Mouse (Mus musculus) megakaryocyte, embryonic 14.5 days (primary cell): ENCODE data around the gene Rhob. TPM values are rescaled to one million over a fixed set of nuclear protein-coding genes. Genes with fewer than 3 reads are reported as not detected.

Experiments used
- H3K27me3 ChIP-seq: replicated peaks from 2 replicates; pipeline ENCODE3; 2012; ENCODE audit warnings: inconsistent platforms
- H3K36me3 ChIP-seq: replicated peaks from 2 replicates; pipeline ENCODE3; 2012; ENCODE audit warnings: low read length, inconsistent platforms, mixed read lengths
- H3K4me1 ChIP-seq: 2 replicates; pipeline ENCODE4 v1.6.1; 2012; ENCODE audit warnings: inconsistent platforms
- H3K4me3 ChIP-seq: replicated peaks from 2 replicates; pipeline ENCODE3; 2012; ENCODE audit warnings: moderate library complexity, mild to moderate bottlenecking, inconsistent platforms
- H3K9me3 ChIP-seq: 2 replicates; pipeline ENCODE4 v1.6.1; 2012; ENCODE audit warnings: inconsistent platforms
- FLI1 ChIP-seq: IDR thresholded peaks from 2 replicates; pipeline ENCODE4 v1.6.1; 2012; ENCODE audit warnings: low read length, inconsistent platforms, mixed read lengths
- GATA1 ChIP-seq: IDR thresholded peaks from 3 replicates; pipeline ENCODE4 v1.6.1; 2012; ENCODE audit warnings: mixed read lengths, low read length, inconsistent platforms, borderline replicate concordance
- polyA plus RNA-seq: library from polyadenylated mRNA; stranded (reverse); fragments of >175 nt; gene quantifications from 2 replicates; pipeline ENCODE4 v1.2.3, GENCODE M21; 2012; ENCODE audit warnings: low replicate concordance; ENCODE audit not compliant: insufficient read depth

Rhob gene
- polyA plus RNA-seq = 146 and 207 TPM in 2 replicates

DNA sequence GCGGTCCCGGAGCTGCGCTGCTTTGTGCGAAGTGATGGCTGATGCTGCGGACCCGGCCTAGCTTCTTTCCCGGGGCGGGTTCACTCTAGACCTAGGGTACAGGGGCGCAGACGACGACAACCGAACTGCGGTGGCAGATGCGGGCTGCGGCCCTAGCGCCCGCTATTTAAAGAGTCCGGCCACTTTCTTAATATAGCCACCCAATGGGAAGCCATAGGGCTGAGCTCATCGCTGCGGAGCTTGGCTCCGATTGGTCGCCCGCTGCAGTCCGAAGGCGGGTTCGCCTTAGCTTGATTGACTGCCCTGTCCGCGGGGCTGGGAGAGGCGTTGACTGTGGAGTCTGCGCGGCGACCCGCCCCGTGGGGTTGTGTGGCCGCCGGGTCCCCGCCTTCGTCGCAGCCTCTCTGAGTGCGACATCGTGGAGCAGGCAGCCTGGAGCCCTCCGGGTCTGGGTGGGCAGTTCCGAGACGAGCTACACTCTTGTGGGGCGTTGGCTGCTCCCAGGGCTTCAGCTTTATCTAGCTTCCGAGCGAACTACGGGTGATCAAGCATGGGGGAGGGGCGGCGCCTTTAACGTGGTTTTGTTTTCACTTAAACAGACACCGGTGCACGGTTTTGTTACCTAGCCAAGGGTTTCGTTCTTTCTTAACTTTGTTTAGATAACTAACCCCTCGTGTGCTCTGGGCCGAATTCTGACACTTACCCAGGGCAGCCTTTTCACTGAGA, at the start of gene Rhob:
Gene Rhob, minus strand, starts transcription at position 139 of the 726 bp plus-strand sequence.
- Histone ChIP-seq H3K9me3 (no peaks in the 10 kb centered on the region), H3K36me3 (peaks cover 15% of the 10 kb centered on the region), H3K4me3 (peak within 1 kb of the TSS; percentile 100), H3K4me1 (peaks cover 59% of the 10 kb centered on the region), H3K27me3 (no peaks in the 10 kb centered on the region)
- TF ChIP-seq FLI1 = no peak
- no peak for TF ChIP-seq GATA1

GRCm38 (mm10) chr12:8547357-8547756, 47.5 kb upstream of the Rhob start:
- Histone ChIP-seq H3K27me3 (no peaks in the 10 kb centered on the region), H3K4me1 (peaks cover 35% of the 10 kb centered on the region), H3K4me3 (peak overlapping the region; percentile 62), H3K9me3 (no peaks in the 10 kb centered on the region), H3K36me3 (no peaks in the 10 kb centered on the region)
- TF ChIP-seq GATA1 (no peak), FLI1 (no peak)

- Histone ChIP-seq H3K4me3 (no peak overlapping the region), H3K9me3 (no peaks in the 10 kb centered on the region), H3K36me3 (no peaks in the 10 kb centered on the region), H3K4me1 (peaks cover 35% of the 10 kb centered on the region), H3K27me3 (no peaks in the 10 kb centered on the region)
- TF ChIP-seq FLI1 = no peak
- TF ChIP-seq GATA1 = no peak
Measured at GRCm38 (mm10) chr12:8546801-8547200, 47.0 kb upstream of the Rhob start.

DNA sequence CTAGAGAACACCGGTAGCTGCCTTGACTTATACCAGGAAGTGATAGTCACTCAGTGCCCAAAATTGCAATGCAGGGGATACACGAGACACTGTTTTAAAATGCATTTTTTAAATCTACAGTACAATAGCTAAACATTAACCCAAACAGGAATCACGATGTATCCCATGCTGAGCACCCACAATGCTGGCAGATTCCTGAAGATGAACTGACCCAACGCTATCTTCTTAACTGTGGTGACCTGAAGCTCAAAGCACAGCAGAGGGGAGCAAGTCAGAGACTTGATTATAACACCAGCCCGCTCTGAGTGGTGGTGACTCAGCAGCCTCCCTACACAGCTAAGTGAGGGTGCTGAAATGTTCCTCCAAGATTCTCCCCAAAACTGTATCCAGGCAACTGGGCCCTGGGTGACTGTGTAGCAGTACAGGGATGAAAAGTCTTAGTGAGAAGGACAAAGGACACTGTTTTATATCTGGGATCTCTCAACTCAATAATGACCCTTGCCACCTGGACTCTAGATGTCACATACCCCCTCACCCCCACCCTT, 45.3 kb upstream of the Rhob start:
- no peaks in the 10 kb centered on the region for H3K9me3 ChIP-seq
- no peaks in the 10 kb centered on the region for H3K27me3 ChIP-seq
- no peaks in the 10 kb centered on the region for H3K36me3 ChIP-seq
- no peak for TF ChIP-seq FLI1
- no peak for TF ChIP-seq GATA1
- no peak overlapping the region for H3K4me3 ChIP-seq
- peaks cover 35% of the 10 kb centered on the region for H3K4me1 ChIP-seq

DNA sequence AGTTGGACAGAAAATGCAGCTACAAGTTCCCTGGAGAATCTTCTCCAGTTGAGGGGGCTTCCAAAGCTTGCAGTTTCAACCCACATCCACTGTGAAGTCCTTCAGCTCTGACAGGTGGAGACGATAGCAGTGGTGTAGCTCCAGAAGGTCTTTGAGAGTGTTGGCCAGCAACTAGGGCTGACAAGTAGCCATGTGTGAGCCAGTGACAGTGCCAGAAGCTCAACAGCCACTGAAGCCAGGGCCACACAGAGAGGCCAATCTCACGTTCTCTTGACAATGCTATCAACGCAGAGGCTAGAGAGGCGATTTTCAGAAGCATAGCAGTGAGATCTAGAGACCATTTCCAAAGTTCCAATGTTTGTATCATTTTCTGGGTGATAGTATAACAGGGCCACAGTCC, 42.6 kb upstream of the Rhob start:
- H3K9me3 ChIP-seq = no peaks in the 10 kb centered on the region
- H3K27me3 ChIP-seq = peaks cover 9% of the 10 kb centered on the region
- peaks cover 46% of the 10 kb centered on the region for H3K4me1 ChIP-seq
- no peaks in the 10 kb centered on the region for H3K36me3 ChIP-seq
- TF ChIP-seq FLI1 (no peak), GATA1 (no peak)
- no peak overlapping the region for H3K4me3 ChIP-seq

DNA sequence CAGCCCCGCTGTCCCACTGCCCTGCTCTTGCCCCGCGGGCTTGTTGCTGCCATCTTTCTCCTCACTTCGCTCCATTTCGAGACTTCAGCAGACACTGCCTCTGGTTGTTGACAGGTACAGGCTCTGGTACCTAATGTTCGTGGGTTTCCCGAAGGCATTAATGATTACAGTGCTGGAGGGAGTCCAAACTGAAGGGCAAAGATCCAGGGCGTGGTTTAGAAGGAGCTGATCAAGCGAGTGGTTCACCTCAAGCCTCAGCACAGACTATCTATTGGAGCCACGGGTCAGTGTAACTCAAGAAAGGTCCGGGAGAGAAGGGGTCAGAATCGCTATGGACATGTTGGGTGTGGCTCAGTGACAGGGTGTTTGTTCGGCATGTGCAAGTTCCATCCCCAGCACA, 39.7 kb upstream of the Rhob start:
- Histone ChIP-seq H3K9me3 (no peaks in the 10 kb centered on the region), H3K4me3 (no peak overlapping the region), H3K36me3 (no peaks in the 10 kb centered on the region), H3K4me1 (peaks cover 17% of the 10 kb centered on the region), H3K27me3 (peaks cover 12% of the 10 kb centered on the region)
- no peak for TF ChIP-seq FLI1
- no peak for TF ChIP-seq GATA1

GRCm38 (mm10) chr12:8537291-8537690, 37.5 kb upstream of the Rhob start:
- Histone ChIP-seq H3K36me3 (no peaks in the 10 kb centered on the region), H3K4me3 (no peak overlapping the region), H3K4me1 (peaks cover 18% of the 10 kb centered on the region), H3K27me3 (peaks cover 12% of the 10 kb centered on the region), H3K9me3 (peaks cover 3% of the 10 kb centered on the region)
- TF ChIP-seq GATA1 (no peak), FLI1 (no peak)

GRCm38 (mm10) chr12:8536221-8536965, 36.6 kb upstream of the Rhob start:
- peaks cover 18% of the 10 kb centered on the region for H3K4me1 ChIP-seq
- TF ChIP-seq GATA1 = no peak
- TF ChIP-seq FLI1 = no peak
- H3K9me3 ChIP-seq = peaks cover 5% of the 10 kb centered on the region
- H3K36me3 ChIP-seq = no peaks in the 10 kb centered on the region
- H3K4me3 ChIP-seq = no peak overlapping the region
- peaks cover 12% of the 10 kb centered on the region for H3K27me3 ChIP-seq

- H3K4me3 ChIP-seq = no peak overlapping the region
- no peak for TF ChIP-seq FLI1
- TF ChIP-seq GATA1 = no peak
- peaks cover 12% of the 10 kb centered on the region for H3K27me3 ChIP-seq
- H3K4me1 ChIP-seq = peaks cover 18% of the 10 kb centered on the region
- H3K36me3 ChIP-seq = no peaks in the 10 kb centered on the region
- peaks cover 5% of the 10 kb centered on the region for H3K9me3 ChIP-seq
Measured at GRCm38 (mm10) chr12:8535596-8535995, 35.8 kb upstream of the Rhob start.

- no peak for TF ChIP-seq FLI1
- no peak for TF ChIP-seq GATA1
- peaks cover 12% of the 10 kb centered on the region for H3K27me3 ChIP-seq
- peaks cover 17% of the 10 kb centered on the region for H3K4me1 ChIP-seq
- peaks cover 5% of the 10 kb centered on the region for H3K9me3 ChIP-seq
- no peak overlapping the region for H3K4me3 ChIP-seq
- H3K36me3 ChIP-seq = no peaks in the 10 kb centered on the region
Measured at GRCm38 (mm10) chr12:8534915-8535314, 35.1 kb upstream of the Rhob start.

DNA sequence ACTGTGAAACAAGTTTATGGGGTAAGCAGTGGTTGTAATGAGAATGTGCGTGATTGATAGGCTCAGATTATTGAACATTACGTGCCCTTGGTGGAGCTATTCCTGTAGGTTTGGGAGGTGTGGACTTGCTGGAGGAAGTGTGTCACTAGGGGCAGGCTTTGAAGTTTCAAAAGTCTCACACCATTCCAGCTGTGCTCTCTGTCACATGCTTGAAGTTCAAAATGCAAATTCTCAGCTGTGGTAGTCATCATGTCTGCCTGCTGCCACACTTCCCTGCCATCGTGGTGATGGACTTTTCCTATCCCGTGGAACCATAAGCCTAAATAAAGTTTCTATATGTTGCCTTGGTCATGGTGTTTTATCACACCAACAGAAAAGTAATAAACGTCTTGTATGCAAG, 28.0 kb upstream of the Rhob start:
- Histone ChIP-seq H3K4me1 (peaks cover 25% of the 10 kb centered on the region), H3K27me3 (no peaks in the 10 kb centered on the region), H3K4me3 (no peak overlapping the region), H3K36me3 (peaks cover 6% of the 10 kb centered on the region), H3K9me3 (peaks cover 5% of the 10 kb centered on the region)
- TF ChIP-seq GATA1 (no peak), FLI1 (no peak)
